Mouse (Mus musculus): ENCODE measurements around the gene Lama5. TPM values are rescaled to one million over a fixed set of nuclear protein-coding genes. Genes with fewer than 3 reads are reported as not detected.

The Lama5 gene
- polyA plus RNA-seq, 1 experiment = 3.2 TPM

DNA sequence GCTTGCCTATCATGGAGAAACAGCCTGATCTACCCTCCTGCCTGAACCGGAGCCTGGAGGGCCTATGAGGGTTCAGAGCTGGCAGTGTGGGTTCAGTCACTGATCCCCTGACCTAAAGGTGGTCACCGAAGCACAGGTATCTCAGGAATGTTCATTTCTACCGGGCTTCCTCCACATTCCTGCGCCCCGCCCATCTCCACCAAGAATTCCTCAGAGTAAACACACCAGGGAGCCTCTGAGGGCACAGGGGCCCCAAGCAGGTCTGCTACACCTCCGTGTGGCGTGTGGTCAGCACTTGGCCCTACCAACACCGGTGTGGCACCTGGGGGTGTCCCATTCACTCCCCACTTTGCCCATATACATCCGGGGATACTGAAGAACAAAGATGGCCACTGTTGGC, 5.5 kb downstream of the Lama5 start:
- peak overlapping the region; percentile 95 for H3K27ac ChIP-seq (replicated peaks; ENCODE audit: low read depth, low read length)
- peaks cover 54% of the 10 kb centered on the region for H3K4me1 ChIP-seq (ENCODE audit: control insufficient read depth, insufficient read depth, insufficient read length, low read length)
- no peak overlapping the region for H3K4me3 ChIP-seq (ENCODE audit: insufficient read depth, low read depth, low read length)

DNA sequence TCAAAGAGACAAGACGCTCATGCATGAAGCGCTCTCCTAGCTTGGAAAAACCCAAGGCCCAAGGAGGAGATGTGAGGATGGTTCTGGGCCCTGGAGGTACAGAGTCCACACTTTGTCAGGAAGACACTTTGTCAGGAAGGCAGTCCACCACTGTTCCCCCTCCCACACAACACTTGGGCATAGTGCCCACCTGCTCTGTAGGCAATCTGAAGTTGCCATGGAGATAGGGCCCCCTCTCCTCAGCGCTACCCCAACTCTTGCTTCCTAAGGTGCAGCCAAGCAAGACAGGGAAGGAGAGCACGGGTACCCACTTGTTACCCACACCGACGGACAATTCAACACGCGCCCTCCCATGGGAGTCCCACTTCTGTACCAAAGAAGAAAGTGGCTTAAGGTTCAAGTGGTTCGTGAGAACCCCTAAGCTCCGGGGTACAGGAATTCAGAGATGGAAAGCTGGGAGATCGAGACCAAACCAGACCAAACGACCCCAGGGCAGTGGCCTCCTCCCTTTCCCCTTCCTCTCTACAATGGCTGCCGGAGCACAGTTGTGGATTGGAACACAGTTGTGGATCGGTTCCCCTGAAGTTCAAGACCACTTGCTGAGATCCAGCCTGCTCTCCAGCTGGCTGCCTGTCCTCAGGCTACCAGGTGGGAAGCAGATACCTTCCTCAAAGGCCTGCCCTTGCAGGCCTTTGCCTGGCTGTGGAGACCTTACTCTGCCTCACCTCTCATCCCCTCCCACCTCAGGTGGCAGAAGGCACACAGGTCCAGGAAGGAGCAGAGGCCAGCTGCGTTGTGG, 6.3 kb downstream of the Lama5 start:
- H3K4me3 ChIP-seq (ENCODE audit: insufficient read depth, low read depth, low read length) = no peak overlapping the region
- H3K27ac ChIP-seq (replicated peaks; ENCODE audit: low read depth, low read length) = peak overlapping the region; percentile 95
- H3K4me1 ChIP-seq (ENCODE audit: control insufficient read depth, insufficient read depth, insufficient read length, low read length) = peaks cover 61% of the 10 kb centered on the region

DNA sequence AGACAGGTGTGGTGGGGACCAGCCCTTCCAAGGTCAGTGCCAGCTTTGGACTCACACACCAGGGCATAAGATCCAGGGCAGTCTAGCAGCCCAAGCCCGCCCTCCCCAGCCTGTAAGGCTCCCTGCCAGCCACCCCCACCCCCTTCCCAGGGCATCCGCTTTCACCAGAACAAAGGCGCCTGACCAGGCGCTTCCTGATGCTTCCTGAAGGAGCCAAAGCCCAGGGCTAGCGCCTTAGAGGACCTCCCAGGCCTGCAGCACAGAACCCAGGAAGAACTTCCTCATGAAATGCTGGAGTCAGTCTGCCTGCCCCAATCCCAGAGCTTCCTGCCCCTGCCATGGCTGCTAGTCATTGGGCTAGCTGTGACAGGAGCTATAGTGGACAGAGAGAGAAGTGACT, 7.0 kb downstream of the Lama5 start:
- Histone ChIP-seq H3K4me1 (ENCODE audit: control insufficient read depth, insufficient read depth, insufficient read length, low read length) (peaks cover 65% of the 10 kb centered on the region), H3K27ac (replicated peaks; ENCODE audit: low read depth, low read length) (peak overlapping the region; percentile 98), H3K4me3 (ENCODE audit: insufficient read depth, low read depth, low read length) (peak overlapping the region; percentile 8; the same call in 1 of the 2 replicates)

DNA sequence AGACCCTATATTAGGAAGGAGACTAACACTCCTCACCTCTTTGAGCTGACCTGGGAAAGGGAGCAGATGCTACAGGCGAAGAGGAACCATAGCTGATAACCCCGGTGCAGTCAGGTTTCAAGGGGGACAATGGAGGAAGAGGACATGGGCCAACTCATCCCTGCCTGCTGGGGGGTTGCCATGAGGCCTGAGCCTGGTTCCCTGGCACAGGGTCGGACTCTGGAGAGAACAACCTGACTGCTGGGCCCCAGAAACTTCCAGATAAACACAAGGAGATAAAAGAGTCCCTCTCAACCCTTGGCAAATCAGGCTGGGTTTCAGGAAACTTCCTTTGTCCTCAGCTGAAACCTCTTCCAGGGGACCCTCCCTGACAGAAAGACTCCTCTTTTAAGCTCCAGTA, 7.4 kb downstream of the Lama5 start:
- H3K4me3 ChIP-seq (ENCODE audit: insufficient read depth, low read depth, low read length) = peak overlapping the region; percentile 8; the same call in 1 of the 2 replicates
- H3K27ac ChIP-seq (replicated peaks; ENCODE audit: low read depth, low read length) = peak overlapping the region; percentile 98
- H3K4me1 ChIP-seq (ENCODE audit: control insufficient read depth, insufficient read depth, insufficient read length, low read length) = peaks cover 65% of the 10 kb centered on the region

DNA sequence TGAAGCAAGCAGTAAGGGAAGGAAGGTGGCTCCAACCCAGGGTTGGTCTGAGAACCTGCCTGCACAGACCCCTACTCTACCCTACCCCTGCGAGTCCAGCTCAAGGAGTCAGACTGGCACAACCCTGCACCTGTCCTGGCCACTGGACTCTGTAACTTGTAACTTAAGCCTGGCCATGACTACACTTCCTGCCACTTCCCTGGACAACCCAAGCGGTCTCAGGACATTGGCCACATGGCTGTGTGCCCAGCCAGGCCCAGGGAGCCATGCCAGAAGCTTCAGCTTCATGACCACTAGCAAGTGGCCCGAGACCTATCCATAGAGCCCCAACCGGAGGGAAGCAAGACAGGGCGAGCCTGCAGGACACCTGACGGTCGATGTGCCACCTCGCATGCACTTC, 8.1 kb downstream of the Lama5 start:
- peak overlapping the region; percentile 98 for H3K27ac ChIP-seq (replicated peaks; ENCODE audit: low read depth, low read length)

DNA sequence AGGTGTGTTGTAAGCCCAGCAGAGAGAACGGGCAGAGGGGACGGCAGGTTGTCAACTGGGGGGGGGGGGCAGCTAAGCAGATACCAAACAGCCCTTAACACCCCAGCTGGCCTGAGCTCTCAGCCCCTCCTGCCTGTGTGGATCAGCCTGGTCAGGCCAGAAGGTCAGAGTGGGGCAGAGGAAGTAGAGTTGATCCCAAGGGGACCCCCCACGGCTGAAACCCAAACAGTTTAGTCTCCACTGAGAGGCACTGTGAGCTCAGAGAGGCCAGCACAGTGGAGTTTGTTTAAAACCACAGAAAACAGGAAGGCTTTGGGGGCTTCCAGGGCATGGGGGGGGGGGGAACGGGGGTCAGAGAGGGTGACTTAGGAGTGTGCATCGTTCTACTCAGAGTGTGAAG, 8.7 kb downstream of the Lama5 start:
- H3K4me1 ChIP-seq (ENCODE audit: control insufficient read depth, insufficient read depth, insufficient read length, low read length) = peaks cover 56% of the 10 kb centered on the region
- no peak overlapping the region for H3K4me3 ChIP-seq (ENCODE audit: insufficient read depth, low read depth, low read length)
- H3K27ac ChIP-seq (replicated peaks; ENCODE audit: low read depth, low read length) = 0 out of 2 replicates have a peak overlapping the region, but pooled peaks have one; percentile 29

More for the DNA sequence above, 8.1 kb downstream of the Lama5 start:
- Histone ChIP-seq H3K4me3 (ENCODE audit: insufficient read depth, low read depth, low read length) (no peak overlapping the region), H3K4me1 (ENCODE audit: control insufficient read depth, insufficient read depth, insufficient read length, low read length) (peaks cover 59% of the 10 kb centered on the region)

DNA sequence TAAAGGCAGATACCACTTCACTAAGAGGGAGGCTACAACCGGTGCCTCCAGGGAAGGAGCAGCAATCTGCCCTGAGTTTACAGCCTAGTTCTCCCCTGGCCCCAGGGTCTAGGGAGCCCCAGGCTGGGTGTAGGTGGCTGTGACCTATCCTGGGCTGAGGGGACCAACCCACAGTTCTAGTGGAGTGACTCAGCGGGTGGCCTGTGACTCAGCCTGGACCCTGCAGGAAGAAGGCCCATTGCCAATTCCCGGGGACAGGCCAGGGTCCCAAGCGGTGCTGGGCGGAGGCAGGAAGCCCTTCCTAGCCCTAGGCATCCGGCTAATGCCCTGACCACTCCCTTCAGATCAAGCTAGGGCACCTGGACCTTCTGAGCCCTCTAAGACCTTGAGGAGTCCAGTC, 9.7 kb downstream of the Lama5 start:
- peaks cover 51% of the 10 kb centered on the region for H3K4me1 ChIP-seq (ENCODE audit: control insufficient read depth, insufficient read depth, insufficient read length, low read length)
- peak overlapping the region; percentile 89 for H3K27ac ChIP-seq (replicated peaks; ENCODE audit: low read depth, low read length)
- no peak overlapping the region for H3K4me3 ChIP-seq (ENCODE audit: insufficient read depth, low read depth, low read length)

DNA sequence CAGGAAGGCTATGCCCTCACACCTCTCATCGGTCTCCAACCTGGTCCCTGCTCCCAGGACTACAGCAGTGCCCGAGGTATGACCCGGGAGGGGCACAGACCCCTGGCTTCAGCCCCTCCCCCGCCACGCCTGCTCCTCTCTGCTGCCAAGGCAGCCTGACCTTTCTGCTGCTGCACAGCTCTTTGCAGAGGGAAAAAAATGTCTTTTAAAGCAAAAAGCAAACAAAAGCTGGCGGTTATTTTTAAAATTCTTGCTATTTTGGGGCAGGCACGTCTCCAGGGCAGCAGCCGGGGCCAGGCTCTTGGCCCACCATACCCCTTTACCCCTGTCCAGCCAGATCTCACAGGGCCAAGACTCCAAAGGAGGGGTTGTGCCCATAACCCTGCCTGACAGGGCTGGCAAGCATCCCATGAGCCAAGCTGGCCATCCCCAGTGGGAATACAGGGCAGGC, 10.6 kb downstream of the Lama5 start:
- H3K4me1 ChIP-seq (ENCODE audit: control insufficient read depth, insufficient read depth, insufficient read length, low read length) = peaks cover 49% of the 10 kb centered on the region
- H3K27ac ChIP-seq (replicated peaks; ENCODE audit: low read depth, low read length) = peak overlapping the region; percentile 65
- H3K4me3 ChIP-seq (ENCODE audit: insufficient read depth, low read depth, low read length) = no peak overlapping the region

DNA sequence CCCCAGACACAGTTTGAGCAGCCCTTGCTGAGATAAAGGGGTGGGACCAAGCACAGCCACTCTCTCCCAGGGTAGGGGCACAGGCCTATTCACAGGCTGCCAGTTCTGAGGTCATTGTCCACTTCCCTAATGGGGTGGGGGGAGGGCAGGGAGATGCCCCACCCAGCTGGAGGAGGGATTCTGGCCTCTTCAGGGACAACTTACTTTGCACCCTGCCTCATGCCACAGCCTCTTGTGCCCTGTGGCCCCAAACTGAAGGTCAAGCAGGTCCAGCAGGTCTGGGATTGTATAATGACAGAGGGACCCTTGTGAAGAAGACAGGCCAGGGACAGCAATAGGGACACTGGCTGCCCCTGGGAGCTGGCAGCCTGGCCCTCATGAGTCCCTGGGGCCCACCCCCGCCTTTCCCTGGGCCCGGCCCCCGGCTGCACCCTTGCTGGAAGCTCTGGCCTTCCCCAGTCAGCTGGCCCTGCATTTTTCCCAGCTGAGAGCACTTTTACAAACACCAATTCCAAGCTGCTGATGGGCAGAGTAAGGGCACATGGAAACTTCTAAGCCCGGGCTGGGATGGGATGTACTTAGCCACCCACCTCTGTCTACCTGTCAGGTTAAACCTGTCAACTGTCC, 11.2 kb downstream of the Lama5 start:
- no peak overlapping the region for H3K4me3 ChIP-seq (ENCODE audit: insufficient read depth, low read depth, low read length)
- peaks cover 46% of the 10 kb centered on the region for H3K4me1 ChIP-seq (ENCODE audit: control insufficient read depth, insufficient read depth, insufficient read length, low read length)
- peak overlapping the region; percentile 56 for H3K27ac ChIP-seq (replicated peaks; ENCODE audit: low read depth, low read length)

DNA sequence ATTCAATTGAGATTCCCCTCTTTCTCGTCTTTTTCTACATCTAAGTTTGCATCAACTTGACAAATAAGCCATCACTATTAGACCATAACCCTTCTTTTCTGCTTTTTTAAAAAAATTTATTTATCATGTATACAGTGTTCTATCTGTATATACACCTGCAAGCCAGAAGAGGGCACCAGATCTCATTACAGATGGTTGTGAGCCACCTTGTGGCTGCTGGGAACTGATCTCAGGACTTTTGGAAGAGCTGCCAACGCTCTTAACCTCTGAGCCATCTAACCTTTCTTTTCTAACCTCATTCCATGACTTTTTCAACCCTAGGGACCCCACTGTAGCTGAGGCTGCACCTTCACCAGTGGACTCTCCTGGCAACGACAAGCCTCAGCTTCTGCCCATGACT, 13.4 kb downstream of the Lama5 start:
- Histone ChIP-seq H3K4me1 (ENCODE audit: control insufficient read depth, insufficient read depth, insufficient read length, low read length) (peaks cover 33% of the 10 kb centered on the region), H3K27ac (replicated peaks; ENCODE audit: low read depth, low read length) (no peak overlapping the region), H3K4me3 (ENCODE audit: insufficient read depth, low read depth, low read length) (no peak overlapping the region)

DNA sequence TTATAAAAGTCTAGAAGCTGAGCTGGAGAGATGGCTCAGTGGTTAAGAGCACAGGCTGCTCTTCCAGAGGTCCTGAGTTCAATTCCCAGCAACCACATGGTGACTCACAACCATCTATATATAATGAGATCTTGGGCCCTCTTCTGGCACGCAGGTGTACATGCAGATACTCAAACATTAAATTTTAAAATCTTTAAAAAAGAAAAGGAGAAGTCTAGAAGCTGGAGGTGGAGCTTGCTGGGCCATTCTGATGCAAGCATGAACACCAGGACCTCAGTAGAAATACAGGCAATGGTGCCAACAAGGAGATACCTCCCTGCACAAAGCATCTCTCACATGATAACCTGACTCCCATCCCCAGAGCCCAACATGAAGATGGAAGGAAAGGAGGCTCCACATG, 16.7 kb downstream of the Lama5 start:
- Histone ChIP-seq H3K27ac (replicated peaks; ENCODE audit: low read depth, low read length) (no peak overlapping the region), H3K4me1 (ENCODE audit: control insufficient read depth, insufficient read depth, insufficient read length, low read length) (peaks cover 7% of the 10 kb centered on the region; the same call in 1 of the 2 replicates), H3K4me3 (ENCODE audit: insufficient read depth, low read depth, low read length) (no peak overlapping the region)

DNA sequence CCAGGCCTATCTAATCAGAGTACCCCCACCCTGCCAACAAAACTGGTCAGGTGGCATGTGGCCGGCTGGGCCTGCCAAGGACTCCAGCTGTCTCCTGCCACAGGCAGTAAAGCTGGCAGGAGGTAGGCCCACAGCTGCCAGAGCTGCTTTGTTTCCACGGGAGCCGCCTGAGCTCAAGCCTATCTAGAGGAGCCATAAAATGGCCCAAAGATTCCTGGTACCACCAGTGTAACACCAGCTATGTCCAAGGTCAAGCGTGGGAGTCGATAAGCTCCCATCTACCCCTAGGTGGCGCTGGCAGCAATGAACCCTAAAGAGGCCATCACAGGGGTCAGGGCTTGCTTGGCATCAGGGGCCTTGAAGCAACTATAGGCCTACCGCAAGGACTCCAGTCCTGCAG, 17.8 kb downstream of the Lama5 start:
- Histone ChIP-seq H3K4me3 (ENCODE audit: insufficient read depth, low read depth, low read length) (no peak overlapping the region), H3K27ac (replicated peaks; ENCODE audit: low read depth, low read length) (no peak overlapping the region), H3K4me1 (ENCODE audit: control insufficient read depth, insufficient read depth, insufficient read length, low read length) (peaks cover 5% of the 10 kb centered on the region; the same call in 1 of the 2 replicates)

DNA sequence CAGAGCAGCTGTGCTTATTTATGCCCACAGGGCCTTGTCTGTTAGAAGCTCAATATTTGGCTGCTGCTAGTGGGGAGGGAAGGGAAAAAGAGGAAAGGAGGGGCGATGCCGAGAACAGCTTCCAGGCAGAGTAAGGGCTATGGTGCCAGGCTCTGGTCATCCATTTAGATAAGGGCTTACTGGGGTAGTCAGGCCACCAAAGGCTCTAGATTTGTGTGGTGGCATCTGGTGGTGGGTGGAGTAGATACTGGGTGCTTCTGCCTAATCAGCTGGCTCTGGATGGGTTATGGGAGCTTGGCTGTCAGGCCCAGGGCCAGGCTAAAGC, 19.7 kb downstream of the Lama5 start:
- Histone ChIP-seq H3K4me3 (ENCODE audit: insufficient read depth, low read depth, low read length) (no peak overlapping the region), H3K27ac (replicated peaks; ENCODE audit: low read depth, low read length) (no peak overlapping the region), H3K4me1 (ENCODE audit: control insufficient read depth, insufficient read depth, insufficient read length, low read length) (peaks cover 5% of the 10 kb centered on the region; the same call in 1 of the 2 replicates)

DNA sequence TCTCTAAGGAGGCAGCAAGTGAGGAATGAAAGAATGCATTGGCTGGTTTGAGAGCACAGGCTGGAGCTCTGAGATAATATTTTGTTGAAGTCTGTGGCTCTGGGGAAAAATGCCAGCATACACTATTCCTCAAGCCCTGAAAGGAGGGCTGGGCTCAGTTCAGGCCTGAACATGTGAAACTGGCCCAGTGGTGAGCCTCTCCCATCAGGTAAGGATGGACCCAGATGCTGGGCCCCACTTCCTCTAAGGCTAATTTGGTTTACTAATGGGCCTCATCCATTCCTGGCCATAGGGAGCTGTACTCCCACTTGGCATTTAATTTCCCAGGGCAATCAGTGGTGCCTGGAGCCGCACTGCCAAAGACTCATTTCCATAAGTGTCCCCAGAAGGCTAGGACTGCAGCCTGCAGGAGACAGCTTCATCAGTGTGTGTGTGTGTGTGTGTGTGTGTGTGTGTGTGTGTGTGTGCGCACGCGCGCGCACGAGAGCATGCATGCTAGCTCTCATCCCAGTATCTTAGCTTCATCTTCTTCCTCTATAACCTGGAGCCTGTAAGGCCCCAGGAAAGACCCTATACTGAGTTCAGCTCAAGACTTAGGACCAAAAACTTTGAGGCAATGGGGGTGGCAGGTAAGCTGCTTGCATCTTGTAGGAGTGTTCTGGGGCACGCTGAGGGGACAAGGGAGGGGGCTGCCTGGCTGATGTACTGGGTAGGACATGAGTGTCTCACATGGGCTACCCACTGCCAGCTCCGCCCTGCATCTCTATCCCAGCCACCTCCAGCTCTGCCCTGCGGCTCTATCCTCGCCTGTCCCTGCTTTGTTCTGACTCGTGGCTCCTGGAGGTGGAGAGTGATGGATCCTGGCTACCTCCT, 20.3 kb downstream of the Lama5 start:
- H3K27ac ChIP-seq (replicated peaks; ENCODE audit: low read depth, low read length) = no peak overlapping the region

DNA sequence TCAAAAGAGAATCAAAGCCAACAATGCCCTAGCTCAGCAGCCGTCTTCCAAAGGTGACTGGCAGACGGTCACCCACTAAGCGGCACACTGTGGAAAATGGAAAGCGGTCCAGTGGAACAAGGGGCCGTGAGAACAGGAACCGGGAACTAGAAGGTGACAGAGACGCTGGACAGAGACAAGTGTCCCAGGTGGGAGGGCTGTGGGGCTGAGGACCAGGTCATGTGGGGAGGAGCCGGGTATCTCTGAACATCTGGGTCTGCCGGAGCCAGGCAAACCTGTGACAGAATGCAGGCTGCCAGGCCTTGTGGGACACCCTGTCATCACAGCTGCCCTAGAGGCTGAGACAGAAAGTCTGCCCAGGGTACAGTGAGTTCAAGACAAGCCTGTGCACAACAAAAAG, 21.2 kb downstream of the Lama5 start:
- Histone ChIP-seq H3K4me3 (ENCODE audit: insufficient read depth, low read depth, low read length) (no peak overlapping the region), H3K27ac (replicated peaks; ENCODE audit: low read depth, low read length) (no peak overlapping the region), H3K4me1 (ENCODE audit: control insufficient read depth, insufficient read depth, insufficient read length, low read length) (peaks cover 5% of the 10 kb centered on the region; the same call in 1 of the 2 replicates)

More for the DNA sequence above, 20.3 kb downstream of the Lama5 start:
- Histone ChIP-seq H3K4me3 (ENCODE audit: insufficient read depth, low read depth, low read length) (no peak overlapping the region), H3K4me1 (ENCODE audit: control insufficient read depth, insufficient read depth, insufficient read length, low read length) (peaks cover 5% of the 10 kb centered on the region; the same call in 1 of the 2 replicates)
